Mouse (Mus musculus) olfactory bulb, adult 2 months (tissue): ENCODE results near the gene Aadat. TPM values are rescaled to one million over a fixed set of nuclear protein-coding genes. Genes with fewer than 3 reads are reported as not detected.
"Not testable (repeated sequence)": the region's sequence is repeated elsewhere in the genome, so short reads cannot be mapped to it uniquely, and the experiment has no call there.

ENCODE experiments used
- H3K27ac ChIP-seq: fragments of 200-500 bp; 2 replicates; pipeline ENCODE4 v1.5.1; 2012; ENCODE audit warnings: low read depth, low read length; ENCODE audit not compliant: insufficient read depth
- H3K4me1 ChIP-seq: fragments of 200-500 bp; 2 replicates; pipeline ENCODE4 v1.6.1; 2012; ENCODE audit warnings: low read length; ENCODE audit not compliant: control insufficient read depth, insufficient read depth
- H3K4me3 ChIP-seq: fragments of 200-500 bp; 2 replicates; pipeline ENCODE4 v1.5.1; 2012; ENCODE audit warnings: mild to moderate bottlenecking, low read depth, low read length, moderate library complexity; ENCODE audit not compliant: insufficient read depth
- CTCF ChIP-seq: fragments of 200-500 bp; IDR thresholded peaks from 2 replicates; pipeline ENCODE4 v1.5.1; 2012; ENCODE audit warnings: low read depth, mild to moderate bottlenecking, low read length, moderate library complexity; ENCODE audit not compliant: insufficient read depth
- POLR2A ChIP-seq: fragments of 200-500 bp; IDR thresholded peaks from 2 replicates; pipeline ENCODE4 v1.6.1; 2012; ENCODE audit warnings: mild to moderate bottlenecking, low read depth, low read length, moderate library complexity; ENCODE audit not compliant: insufficient read depth
- WGBS: fragments of 180-500 bp; shearing (Covaris S2); methylation state at CpG from one replicate; pipeline ENCODE4 v1.1.7; 2018; 5-methylcytosine and 5-hydroxymethylcytosine counted together
- polyA plus RNA-seq: library from polyadenylated mRNA; stranded (reverse); fragments of >200 nt; gene quantifications from 2 replicates; pipeline ENCODE4 v1.2.4, GENCODE M21; 2012; ENCODE audit warnings: low replicate concordance; ENCODE audit not compliant: missing spikeins, insufficient read depth, insufficient read length

The Aadat gene
- polyA plus RNA-seq, 1 experiment = not detected

- WGBS = 39% methylated on average over 2 of the region's 2 CpGs
- Histone ChIP-seq H3K27ac (no peak overlapping the region), H3K4me1 (no peaks in the 10 kb centered on the region), H3K4me3 (no peak overlapping the region)
- TF ChIP-seq CTCF (no peak), POLR2A (no peak)
Observed at GRCm38 (mm10) chr8:60534945-60535344, 29.2 kb downstream of the Aadat start.

- no peak overlapping the region for H3K4me3 ChIP-seq
- TF ChIP-seq POLR2A = no peak
- TF ChIP-seq CTCF = no peak
- no peaks in the 10 kb centered on the region for H3K4me1 ChIP-seq
- H3K27ac ChIP-seq = no peak overlapping the region
- 72% methylated on average over 3 of the region's 3 CpGs for WGBS
Observed at GRCm38 (mm10) chr8:60566783-60567182, 61.1 kb downstream of the Aadat start.

GRCm38 (mm10) chr8:60577231-60577630 is 71.5 kb downstream of the Aadat start:
- TF ChIP-seq POLR2A (no peak), CTCF (no peak)
- WGBS = 47% methylated on average over 1 of the region's 1 CpGs
- H3K4me1 ChIP-seq = no peaks in the 10 kb centered on the region
- no peak overlapping the region for H3K27ac ChIP-seq
- H3K4me3 ChIP-seq = no peak overlapping the region

GRCm38 (mm10) chr8:60583369-60583768 is 77.6 kb downstream of the Aadat start:
- TF ChIP-seq POLR2A (no peak), CTCF (no peak)
- no peaks in the 10 kb centered on the region for H3K4me1 ChIP-seq
- 81% methylated on average over 2 of the region's 2 CpGs for WGBS

GRCm38 (mm10) chr8:60591352-60592105 is 85.8 kb downstream of the Aadat start:
- H3K4me3 ChIP-seq, H3K27ac ChIP-seq, H3K4me1 ChIP-seq: not testable (repeated sequence)
- WGBS = 93% methylated on average over 29 of the region's 29 CpGs

More at GRCm38 (mm10) chr8:60583369-60583768, 77.6 kb downstream of the Aadat start:
- Histone ChIP-seq H3K4me3 (no peak overlapping the region), H3K27ac (no peak overlapping the region)

- TF ChIP-seq CTCF (no peak), POLR2A (no peak)
- no peaks in the 10 kb centered on the region for H3K4me1 ChIP-seq
- no peak overlapping the region for H3K4me3 ChIP-seq
- WGBS = 66% methylated on average over 3 of the region's 3 CpGs
- H3K27ac ChIP-seq = no peak overlapping the region
Observed at GRCm38 (mm10) chr8:60594761-60595160, 89.0 kb downstream of the Aadat start.

Other genes with a start within 250 kb of the Aadat start
- not detected in 2 replicates for gene Gm10283, start 2.7 kb upstream of the Aadat start, polyA plus RNA-seq
- gene Mfap3l, start 126.9 kb downstream of the Aadat start, polyA plus RNA-seq = not detected in 2 replicates